ENCODE assay signal across 23 mouse cellular contexts in genomic region chr1:161333151-161333550, GRCm38 (mm10).
DNase-seq lines count a peak whose midpoint lies in the region; ATAC-seq and TF ChIP-seq lines count a peak whose summit lies in the region.
"Had no signal": no experiment of that assay in that cellular context is flagged by ENCODE, and none has a peak within 500 bp of the region (broad histone marks: within the 10 kb centered on the region; RNA-seq: fewer than 3 reads in every experiment).

No protein-coding gene starts in this region.

- no peak overlapping the region for H3K9ac ChIP-seq in MEL (ENCODE audit: control insufficient read depth, low read depth, low read length, poor library complexity, severe bottlenecking)
- no peak overlapping the region for H3K9ac ChIP-seq in intestine, postnatal 0 days (ENCODE audit: low read depth, low read length)
- H3K9ac ChIP-seq: embryonic facial prominence, embryonic 13.5 days; embryonic facial prominence, embryonic 15.5 days; forebrain, embryonic 12.5 days; forebrain, embryonic 15.5 days had no signal

- WGBS in intestine, postnatal 0 days, result 62% methylated on average over 3 of the region's 3 CpGs

- no peaks in the 10 kb centered on the region for H3K79me2 ChIP-seq in MEL (ENCODE audit: control insufficient read depth, insufficient read depth, low read length, poor library complexity)

- TF ChIP-seq EP300 in MEL (IDR thresholded peaks at IDR 0.05; ENCODE audit: low read depth in 1 of 2, low read length in 2 of 2), result 0 out of 4 replicates have a peak, but pooled peaks of 1 of the 2 experiments have one; percentile 9

- no peak overlapping the region for H3K27ac ChIP-seq in MEL (ENCODE audit: control insufficient read depth, low read depth, low read length)
- H3K27ac ChIP-seq in intestine, postnatal 0 days (ENCODE audit: low read depth, low read length), result no peak overlapping the region
- H3K27ac ChIP-seq: embryonic facial prominence, embryonic 13.5 days; embryonic facial prominence, embryonic 15.5 days; forebrain, embryonic 10.5 days; forebrain, embryonic 12.5 days; forebrain, embryonic 15.5 days had no signal

- H3K4me1 ChIP-seq in MEL (ENCODE audit: control insufficient read depth in 1 of 2, insufficient read depth in 2 of 2, low read length in 2 of 2), result no peaks in the 10 kb centered on the region
- H3K4me1 ChIP-seq in intestine, postnatal 0 days (replicated peaks; ENCODE audit: control insufficient read depth, insufficient read depth, low read length), result no peaks in the 10 kb centered on the region
- H3K4me1 ChIP-seq: embryonic facial prominence, embryonic 13.5 days; embryonic facial prominence, embryonic 15.5 days; forebrain, embryonic 10.5 days; forebrain, embryonic 12.5 days; forebrain, embryonic 15.5 days had no signal

- H3K36me3 ChIP-seq in MEL (ENCODE audit: control insufficient read depth in 1 of 2, insufficient read depth in 2 of 2, low read length in 2 of 2), result no peaks in the 10 kb centered on the region
- H3K36me3 ChIP-seq in intestine, postnatal 0 days (ENCODE audit: control insufficient read depth, insufficient read depth), result no peaks in the 10 kb centered on the region
- H3K36me3 ChIP-seq: embryonic facial prominence, embryonic 13.5 days; embryonic facial prominence, embryonic 15.5 days; forebrain, embryonic 10.5 days; forebrain, embryonic 12.5 days; forebrain, embryonic 15.5 days had no signal

- TF ChIP-seq POLR2A in MEL (IDR thresholded peaks at IDR 0.05; ENCODE audit: control insufficient read depth in 1 of 2, insufficient read depth in 1 of 2, low read depth in 1 of 2, low read length in 2 of 2, poor library complexity in 1 of 2), result no peak

- H3K9me3 ChIP-seq in MEL (replicated peaks; ENCODE audit: insufficient read depth, low read length), result no peaks in the 10 kb centered on the region
- no peaks in the 10 kb centered on the region for H3K9me3 ChIP-seq in intestine, postnatal 0 days (ENCODE audit: control insufficient read depth)
- H3K9me3 ChIP-seq: embryonic facial prominence, embryonic 13.5 days; embryonic facial prominence, embryonic 15.5 days; forebrain, embryonic 10.5 days; forebrain, embryonic 12.5 days; forebrain, embryonic 15.5 days had no signal

- peak; percentile 68 for ATAC-seq in megakaryocyte-erythroid progenitor cell, adult 5-6 weeks (replicated peaks; ENCODE audit: low FRiP score, low TSS enrichment, poor library complexity, severe bottlenecking)
- no peak for ATAC-seq in intestine, postnatal 0 days
- ATAC-seq: activated CD4-positive, CD25-positive, alpha-beta regulatory T cell, adult 4 months; forebrain, embryonic 15.5 days; Patski had no signal

- TF ChIP-seq CTCF in MEL (IDR thresholded peaks at IDR 0.05 in 2 of 3, conservative IDR thresholded peaks at IDR 0.05 in 1 of 3; ENCODE audit: control insufficient read depth in 1 of 3, insufficient read depth in 1 of 3, low read depth in 2 of 3, low read length in 3 of 3, poor library complexity in 1 of 3, severe bottlenecking in 1 of 3), result no peak
- TF ChIP-seq CTCF in intestine, postnatal 0 days (IDR thresholded peaks at IDR 0.05; ENCODE audit: low read depth), result no peak

- no peak overlapping the region for H3K4me3 ChIP-seq in MEL (ENCODE audit: control insufficient read depth in 1 of 2, insufficient read depth in 1 of 2, low read depth in 2 of 2, low read length in 2 of 2)
- H3K4me3 ChIP-seq in intestine, postnatal 0 days (ENCODE audit: low read depth, low read length), result no peak overlapping the region
- H3K4me3 ChIP-seq: embryonic facial prominence, embryonic 13.5 days; embryonic facial prominence, embryonic 15.5 days; erythroblast, embryonic 14.5 days; forebrain, embryonic 10.5 days; forebrain, embryonic 12.5 days; forebrain, embryonic 15.5 days had no signal

- TF ChIP-seq RAD21 in MEL (IDR thresholded peaks at IDR 0.05; ENCODE audit: low read depth, low read length), result no peak

- DNase-seq in MEL (ENCODE audit: low read depth, low spot score), result peak; percentile 30
- peak; percentile 2 for DNase-seq in brain, adult 2 months (ENCODE audit: low read depth, low spot score)
- no peak for DNase-seq in layer of hippocampus, postnatal 25 days (ENCODE audit: extremely low spot score in 1 of 2, low spot score in 1 of 2)
- DNase-seq: adrenal gland, adult 8-10 months; adrenal gland, postnatal 14 days; adrenal gland, postnatal 36 days; cerebellum, adult 11 months; cerebellum, adult 18-20 months; cerebellum, adult 8-10 months; cerebellum, adult 9-11 months; cerebellum, postnatal 14 days; cerebellum, postnatal 36 days; embryo, embryonic 11 days had no signal

- H3K4me2 ChIP-seq in intestine, postnatal 0 days (replicated peaks; ENCODE audit: low read depth), result no peak overlapping the region
- H3K4me2 ChIP-seq: embryonic facial prominence, embryonic 13.5 days; embryonic facial prominence, embryonic 15.5 days; forebrain, embryonic 12.5 days; forebrain, embryonic 15.5 days had no signal

- no peaks in the 10 kb centered on the region; a peak in 1 of 4 replicates for H3K27me3 ChIP-seq in MEL (ENCODE audit: control insufficient read depth in 1 of 2, insufficient read depth in 2 of 2, low read length in 2 of 2)
- no peaks in the 10 kb centered on the region for H3K27me3 ChIP-seq in intestine, postnatal 0 days (replicated peaks; ENCODE audit: control insufficient read depth, insufficient read depth, low read length)
- H3K27me3 ChIP-seq: embryonic facial prominence, embryonic 13.5 days; embryonic facial prominence, embryonic 15.5 days; forebrain, embryonic 12.5 days; forebrain, embryonic 15.5 days had no signal

TF ChIP-seq in MEL, 35 proteins besides CTCF, POLR2A, EP300 and RAD21:
- TF ChIP-seq MYB (IDR thresholded peaks at IDR 0.05; ENCODE audit: low read depth, low read length) (no peak), TBP (IDR thresholded peaks at IDR 0.05; ENCODE audit: low read depth, low read length) (no peak), NRF1 (IDR thresholded peaks at IDR 0.05; ENCODE audit: insufficient read depth, low read depth, low read length, poor library complexity, severe bottlenecking) (no peak), SMC3 (IDR thresholded peaks at IDR 0.05; ENCODE audit: low read depth, low read length) (no peak), HCFC1 (IDR thresholded peaks at IDR 0.05; ENCODE audit: low read depth, low read length) (no peak), SIN3A (IDR thresholded peaks at IDR 0.05; ENCODE audit: low read length) (no peak)

Comparison
In these comparisons a context has a peak if more than half of its experiments do, and no peak if none do; other contexts are left out.
1. DNase-seq: peak in MEL (single experiment) and brain, adult 2 months (single experiment); none in layer of hippocampus, postnatal 25 days (0 of 2).